Mouse (Mus musculus) kidney, postnatal 4 days (tissue): ENCODE measurements around the gene Dnm3.

Experiments
- DNase-seq, 2 experiments: peaks; one replicate each; pipeline ENCODE4 v3.0.0; 2021; ENCODE audit warnings: mixed read lengths in 2 of 2

Gene Dnm3

GRCm38 (mm10) chr1:162477246-162478209 is at the start of gene Dnm3:
Dnm3 (minus strand) TSS chr1:162478034.
- peak; percentile 92 to 95 for DNase-seq

- DNase-seq = no peak
Observed at GRCm38 (mm10) chr1:162515116-162515515, 37.3 kb upstream of the Dnm3 start.

DNA sequence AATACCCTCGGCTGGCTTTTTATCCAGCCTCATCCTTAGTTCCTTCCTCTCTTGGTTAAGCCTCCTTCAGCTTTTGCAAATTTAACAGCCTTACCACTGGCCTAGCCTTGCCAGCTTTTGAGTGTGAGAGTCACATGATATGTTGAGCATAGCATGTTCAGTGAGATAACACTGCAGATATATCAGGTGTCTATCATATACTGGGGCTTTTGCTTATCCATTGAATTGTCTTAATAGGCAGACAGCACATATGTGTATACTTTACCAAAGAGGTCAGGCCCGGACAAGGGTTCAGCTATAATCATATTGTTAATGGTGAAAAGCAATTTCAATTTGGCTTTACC is 32.2 kb upstream of the Dnm3 start:
- no peak for DNase-seq

DNA sequence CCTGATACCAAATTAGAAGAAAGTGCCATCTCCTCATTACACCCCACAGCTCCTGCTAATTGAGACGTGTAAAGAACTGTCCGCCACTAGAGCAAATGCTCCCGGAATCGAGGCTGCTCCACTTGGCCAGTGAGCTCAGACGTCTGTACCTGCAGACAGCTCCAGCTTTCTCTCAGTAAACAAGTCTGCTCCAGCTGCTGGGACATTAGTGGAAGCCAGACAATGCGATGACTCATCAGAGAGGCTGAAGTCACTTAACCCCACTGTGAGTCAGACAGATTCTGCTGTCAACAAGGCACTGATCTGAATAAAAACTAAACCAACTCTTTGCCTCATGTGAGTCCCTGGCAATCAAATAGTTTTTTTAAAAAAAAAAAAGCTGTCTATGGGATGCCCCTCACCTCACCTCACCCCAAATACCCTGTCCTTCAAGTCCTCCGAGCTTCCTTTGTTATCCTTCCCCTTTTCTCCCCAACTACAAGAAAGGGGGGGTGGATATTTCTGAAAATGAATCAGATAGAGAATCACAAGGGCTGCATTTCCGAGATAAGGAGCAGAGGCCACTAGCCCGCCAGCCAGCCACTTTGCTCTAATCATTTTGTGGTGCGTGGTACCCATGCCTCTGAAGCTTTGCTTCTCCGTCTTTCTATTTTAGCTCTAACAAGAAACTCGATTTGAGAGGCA is 31.6 kb upstream of the Dnm3 start:
- peak in 1 of 2 experiments; percentile 16 for DNase-seq

DNA sequence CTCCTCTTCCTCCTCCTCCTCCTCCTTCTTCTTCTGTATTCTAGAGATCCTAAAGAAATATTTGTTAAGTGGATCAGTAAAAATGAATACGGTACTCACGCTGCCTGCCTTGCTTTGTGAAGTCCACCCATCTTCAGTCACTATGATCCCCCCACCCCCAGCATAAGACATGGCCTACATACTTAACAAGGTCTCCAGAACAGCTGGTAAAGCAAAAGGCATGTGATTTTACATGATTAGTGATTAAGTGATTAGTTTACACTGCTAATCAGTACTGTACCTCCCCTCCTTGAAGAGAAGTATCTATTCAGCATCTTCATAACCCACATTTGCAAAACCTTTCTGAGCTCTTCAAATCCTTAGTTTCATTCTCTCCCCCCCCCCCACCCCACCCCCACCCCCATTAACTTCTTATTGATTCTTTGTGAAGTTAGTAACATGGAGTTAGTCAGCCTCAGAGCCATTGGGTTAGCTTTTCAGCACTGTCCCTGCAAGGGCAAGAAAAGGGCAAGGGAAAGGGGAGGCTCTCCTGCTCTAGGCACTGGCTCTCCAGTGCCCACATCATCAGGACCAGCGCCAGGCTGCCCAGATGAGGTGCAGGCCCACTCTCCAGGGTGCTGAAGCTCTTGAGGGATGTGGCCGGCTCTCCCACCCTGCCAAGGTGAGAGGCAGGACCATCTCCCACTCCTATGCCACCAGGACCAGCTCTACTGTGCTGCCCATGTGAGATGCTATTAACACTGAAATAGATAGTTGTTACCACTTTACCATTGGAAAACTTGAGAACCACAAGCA is 30.6 kb upstream of the Dnm3 start:
- DNase-seq = peak; percentile 16 to 29

- no peak for DNase-seq
Observed at GRCm38 (mm10) chr1:162506516-162506915, 28.7 kb upstream of the Dnm3 start.

DNA sequence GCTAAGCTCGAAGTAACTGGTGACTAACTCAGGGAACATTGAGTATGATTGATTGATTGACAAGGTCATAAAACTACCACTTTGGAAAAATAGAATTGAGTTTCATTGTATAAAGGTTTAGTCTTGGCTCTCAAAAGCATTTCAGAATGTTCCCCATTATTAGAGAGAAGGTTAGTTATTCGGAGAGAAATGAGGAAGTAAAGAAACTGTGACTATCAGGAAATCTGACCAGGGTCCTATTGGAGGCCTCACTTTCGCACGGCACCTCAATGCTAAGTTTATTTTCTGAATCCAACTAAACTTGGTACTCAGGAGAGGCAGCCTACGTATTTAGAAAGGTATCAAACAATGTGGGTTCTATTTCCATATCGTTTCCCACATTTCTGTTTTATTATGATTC is 27.8 kb upstream of the Dnm3 start:
- no peak for DNase-seq

- no peak for DNase-seq
Observed at GRCm38 (mm10) chr1:162476531-162477080, 1.2 kb downstream of the Dnm3 start.

- DNase-seq = no peak
Observed at GRCm38 (mm10) chr1:162472949-162473348, 4.9 kb downstream of the Dnm3 start.

- DNase-seq = no peak
Observed at GRCm38 (mm10) chr1:162471089-162471488, 6.7 kb downstream of the Dnm3 start.

- no peak for DNase-seq
Observed at GRCm38 (mm10) chr1:162469752-162470280, 8.0 kb downstream of the Dnm3 start.

GRCm38 (mm10) chr1:162463676-162464075 is 14.2 kb downstream of the Dnm3 start:
- DNase-seq = peak; percentile 33 to 61

DNA sequence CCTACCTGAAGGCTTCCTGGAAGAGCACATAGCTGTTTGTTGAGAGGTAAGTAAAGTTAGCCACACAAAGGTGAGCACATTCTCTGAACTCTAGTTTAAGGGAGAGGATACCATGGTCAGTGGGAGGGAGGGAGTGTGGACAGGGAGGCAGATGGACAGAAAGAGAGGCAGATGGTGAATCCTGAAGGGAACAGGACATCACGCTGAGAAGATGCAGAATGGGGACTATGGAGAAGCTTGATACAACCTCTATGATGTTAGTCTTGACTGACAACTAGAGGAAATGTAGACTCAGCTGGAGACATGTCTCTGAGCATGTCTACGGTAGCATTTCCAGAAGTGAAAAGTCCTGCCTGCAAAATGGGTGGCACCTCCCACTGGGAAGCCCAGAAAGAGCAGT is 19.1 kb downstream of the Dnm3 start:
- no peak for DNase-seq

GRCm38 (mm10) chr1:162456861-162457260 is 21.0 kb downstream of the Dnm3 start:
- no peak for DNase-seq

DNA sequence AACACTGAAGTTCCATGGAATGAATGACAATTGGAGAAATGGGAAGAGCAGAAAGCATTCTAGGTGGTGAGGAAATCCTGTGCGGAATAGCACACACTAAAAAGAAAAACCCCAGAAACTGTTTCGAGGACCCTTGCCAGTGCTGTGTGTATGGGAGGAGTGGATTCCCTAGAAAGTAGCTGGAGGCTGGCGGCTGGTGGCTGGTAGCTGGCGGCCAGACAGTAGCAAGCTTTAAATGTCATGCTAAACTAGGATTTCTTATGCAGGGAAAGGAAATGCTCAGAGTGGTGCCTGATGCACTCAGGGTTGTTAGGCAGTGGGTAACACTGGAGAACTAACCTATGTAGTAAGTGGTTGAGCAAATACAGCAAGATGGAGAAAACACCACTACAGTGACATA is 21.4 kb downstream of the Dnm3 start:
- no peak for DNase-seq

- peak; percentile 27 to 58 for DNase-seq
Observed at GRCm38 (mm10) chr1:162453578-162453977, 24.3 kb downstream of the Dnm3 start.

- DNase-seq = peak in 1 of 2 experiments; percentile 4
Observed at GRCm38 (mm10) chr1:162453030-162453429, 24.8 kb downstream of the Dnm3 start.

DNA sequence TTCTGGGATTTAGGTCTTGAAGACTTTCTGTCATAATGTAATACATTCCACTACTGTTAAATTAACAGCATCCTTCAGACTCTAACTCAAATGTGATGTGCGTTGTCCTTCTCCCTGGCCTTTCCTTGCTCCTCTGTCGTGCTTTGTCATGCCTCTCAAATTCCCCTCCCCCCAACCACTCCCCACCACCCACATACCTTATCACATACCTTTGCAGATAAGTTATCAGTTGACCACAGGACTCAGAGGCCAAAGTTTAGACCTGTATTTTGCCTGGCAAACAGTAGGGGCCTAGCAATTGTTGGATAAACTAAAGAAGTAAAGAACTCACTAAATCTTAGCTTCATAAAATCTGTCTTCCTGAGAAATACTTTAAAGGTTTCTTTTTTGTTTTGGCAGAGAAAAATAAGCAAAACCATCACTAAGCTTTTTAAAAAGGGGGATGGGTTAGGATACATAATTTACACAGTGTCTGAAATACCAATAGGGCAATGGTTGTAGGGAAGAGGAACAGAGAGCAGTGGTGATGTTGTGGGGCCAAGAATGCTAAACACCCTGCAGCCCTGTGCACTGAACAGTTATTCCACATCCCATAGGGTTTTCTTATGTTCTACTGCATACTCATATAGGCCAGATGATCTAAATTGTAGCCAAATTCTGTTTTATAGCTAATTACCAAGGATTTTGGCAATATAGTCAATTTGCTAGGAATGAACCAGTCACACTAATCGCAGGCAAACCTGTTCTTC is 28.5 kb downstream of the Dnm3 start:
- no peak for DNase-seq

- no peak for DNase-seq
Observed at GRCm38 (mm10) chr1:162444805-162445204, 33.0 kb downstream of the Dnm3 start.

GRCm38 (mm10) chr1:162439576-162439975 is 38.3 kb downstream of the Dnm3 start:
- DNase-seq = no peak

GRCm38 (mm10) chr1:162436672-162437071 is 41.2 kb downstream of the Dnm3 start:
- no peak for DNase-seq

DNA sequence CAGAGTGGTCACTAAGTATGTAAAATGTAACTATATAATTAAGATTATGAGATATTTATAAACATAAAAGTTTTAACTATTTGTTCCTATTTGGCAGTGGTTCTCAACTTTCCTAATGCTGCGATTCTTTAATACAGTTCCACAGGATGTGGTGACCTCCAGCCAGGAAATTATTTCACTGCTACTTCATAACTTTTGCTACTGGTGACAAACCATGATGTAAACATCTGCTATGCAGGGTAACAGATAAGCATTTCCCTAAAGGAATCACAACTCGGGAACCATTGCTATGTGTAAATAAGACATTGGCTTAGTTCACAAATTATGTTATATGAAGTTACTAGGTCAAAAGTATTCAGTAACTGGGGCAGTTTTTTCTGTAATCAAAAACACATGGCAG is 48.9 kb downstream of the Dnm3 start:
- DNase-seq = no peak
